Mouse (Mus musculus): Measurements from ENCODE around the gene Slc25a10. TPM values are rescaled to one million over a fixed set of nuclear protein-coding genes. Genes with fewer than 3 reads are reported as not detected.

The Slc25a10 gene
- polyA plus RNA-seq, 1 experiment from 2014 or later = 73.9 TPM

GRCm38 (mm10) chr11:120492024-120492877 lies 611 bp downstream of the Slc25a10 start:
- Histone ChIP-seq H3K27me3 (ENCODE audit: control insufficient read depth, insufficient read depth, low read length) (no peaks in the 10 kb centered on the region), H3K36me3 (ENCODE audit: control insufficient read depth, insufficient read depth, low read length) (peaks cover 18% of the 10 kb centered on the region), H3K4me3 (replicated peaks; ENCODE audit: low read length) (peak overlapping the region; percentile 96), H3K9me3 (replicated peaks; ENCODE audit: control insufficient read depth, low read length) (no peaks in the 10 kb centered on the region), H3K4me1 (ENCODE audit: control insufficient read depth, insufficient read depth, low read length) (peaks cover 27% of the 10 kb centered on the region), H3K4me2 (ENCODE audit: low read depth, low read length) (peak overlapping the region; percentile 89), H3K9ac (ENCODE audit: low read length) (peak overlapping the region; percentile 88), H3K27ac (ENCODE audit: low read length) (peak overlapping the region; percentile 89)
- WGBS = under 1% methylated on average over 48 of the region's 48 CpGs
- peak; percentile 8; the same call in 1 of the 2 replicates for ATAC-seq (ENCODE audit: insufficient read depth, low FRiP score)

GRCm38 (mm10) chr11:120492878-120493203 lies 1.2 kb downstream of the Slc25a10 start:
- Histone ChIP-seq H3K4me1 (ENCODE audit: control insufficient read depth, insufficient read depth, low read length) (peaks cover 27% of the 10 kb centered on the region), H3K36me3 (ENCODE audit: control insufficient read depth, insufficient read depth, low read length) (peaks cover 12% of the 10 kb centered on the region), H3K27me3 (ENCODE audit: control insufficient read depth, insufficient read depth, low read length) (no peaks in the 10 kb centered on the region), H3K27ac (ENCODE audit: low read length) (peak overlapping the region; percentile 89), H3K4me3 (replicated peaks; ENCODE audit: low read length) (peak overlapping the region; percentile 96), H3K9me3 (replicated peaks; ENCODE audit: control insufficient read depth, low read length) (no peaks in the 10 kb centered on the region), H3K9ac (ENCODE audit: low read length) (peak overlapping the region; percentile 88), H3K4me2 (ENCODE audit: low read depth, low read length) (peak overlapping the region; percentile 89)
- 21% methylated on average over 3 of the region's 3 CpGs for WGBS
- no peak for ATAC-seq (ENCODE audit: insufficient read depth, low FRiP score)

- H3K4me1 ChIP-seq (ENCODE audit: control insufficient read depth, insufficient read depth, low read length) = peaks cover 27% of the 10 kb centered on the region
- 47% methylated on average over 3 of the region's 3 CpGs for WGBS
- H3K9ac ChIP-seq (ENCODE audit: low read length) = peak overlapping the region; percentile 88
- H3K36me3 ChIP-seq (ENCODE audit: control insufficient read depth, insufficient read depth, low read length) = peaks cover 12% of the 10 kb centered on the region
- peak overlapping the region; percentile 89 for H3K4me2 ChIP-seq (ENCODE audit: low read depth, low read length)
- H3K9me3 ChIP-seq (replicated peaks; ENCODE audit: control insufficient read depth, low read length) = no peaks in the 10 kb centered on the region
- ATAC-seq (ENCODE audit: insufficient read depth, low FRiP score) = no peak
- no peaks in the 10 kb centered on the region for H3K27me3 ChIP-seq (ENCODE audit: control insufficient read depth, insufficient read depth, low read length)
- H3K4me3 ChIP-seq (replicated peaks; ENCODE audit: low read length) = peak overlapping the region; percentile 96
- peak overlapping the region; percentile 89 for H3K27ac ChIP-seq (ENCODE audit: low read length)
Observed at GRCm38 (mm10) chr11:120493351-120493750, 1.7 kb downstream of the Slc25a10 start.

- Histone ChIP-seq H3K9me3 (replicated peaks; ENCODE audit: control insufficient read depth, low read length) (no peaks in the 10 kb centered on the region), H3K4me2 (ENCODE audit: low read depth, low read length) (no peak overlapping the region), H3K27me3 (ENCODE audit: control insufficient read depth, insufficient read depth, low read length) (no peaks in the 10 kb centered on the region), H3K4me1 (ENCODE audit: control insufficient read depth, insufficient read depth, low read length) (peaks cover 27% of the 10 kb centered on the region), H3K36me3 (ENCODE audit: control insufficient read depth, insufficient read depth, low read length) (peaks cover 9% of the 10 kb centered on the region), H3K27ac (ENCODE audit: low read length) (no peak overlapping the region), H3K9ac (ENCODE audit: low read length) (no peak overlapping the region), H3K4me3 (replicated peaks; ENCODE audit: low read length) (no peak overlapping the region)
- no peak for ATAC-seq (ENCODE audit: insufficient read depth, low FRiP score)
- 82% methylated on average over 3 of the region's 3 CpGs for WGBS
Observed at GRCm38 (mm10) chr11:120493911-120494310, 2.3 kb downstream of the Slc25a10 start.

- Histone ChIP-seq H3K36me3 (ENCODE audit: control insufficient read depth, insufficient read depth, low read length) (peaks cover 9% of the 10 kb centered on the region), H3K9me3 (replicated peaks; ENCODE audit: control insufficient read depth, low read length) (no peaks in the 10 kb centered on the region), H3K27ac (ENCODE audit: low read length) (no peak overlapping the region), H3K4me3 (replicated peaks; ENCODE audit: low read length) (no peak overlapping the region), H3K9ac (ENCODE audit: low read length) (no peak overlapping the region), H3K4me1 (ENCODE audit: control insufficient read depth, insufficient read depth, low read length) (peaks cover 22% of the 10 kb centered on the region), H3K27me3 (ENCODE audit: control insufficient read depth, insufficient read depth, low read length) (no peaks in the 10 kb centered on the region), H3K4me2 (ENCODE audit: low read depth, low read length) (no peak overlapping the region)
- 92% methylated on average over 3 of the region's 3 CpGs for WGBS
- ATAC-seq (ENCODE audit: insufficient read depth, low FRiP score) = no peak
Observed at GRCm38 (mm10) chr11:120497436-120497835, 5.8 kb downstream of the Slc25a10 start.

GRCm38 (mm10) chr11:120498226-120498625 lies 6.6 kb downstream of the Slc25a10 start:
- no peak for ATAC-seq (ENCODE audit: insufficient read depth, low FRiP score)
- H3K36me3 ChIP-seq (ENCODE audit: control insufficient read depth, insufficient read depth, low read length) = peaks cover 9% of the 10 kb centered on the region
- H3K9me3 ChIP-seq (replicated peaks; ENCODE audit: control insufficient read depth, low read length) = no peaks in the 10 kb centered on the region
- no peak overlapping the region for H3K9ac ChIP-seq (ENCODE audit: low read length)
- H3K27me3 ChIP-seq (ENCODE audit: control insufficient read depth, insufficient read depth, low read length) = no peaks in the 10 kb centered on the region
- 91% methylated on average over 12 of the region's 12 CpGs for WGBS
- no peak overlapping the region for H3K4me3 ChIP-seq (replicated peaks; ENCODE audit: low read length)
- H3K4me2 ChIP-seq (ENCODE audit: low read depth, low read length) = no peak overlapping the region
- no peak overlapping the region for H3K27ac ChIP-seq (ENCODE audit: low read length)
- H3K4me1 ChIP-seq (ENCODE audit: control insufficient read depth, insufficient read depth, low read length) = peaks cover 17% of the 10 kb centered on the region

GRCm38 (mm10) chr11:120498891-120499290 lies 7.3 kb downstream of the Slc25a10 start:
- ATAC-seq (ENCODE audit: insufficient read depth, low FRiP score) = no peak
- Histone ChIP-seq H3K4me3 (replicated peaks; ENCODE audit: low read length) (no peak overlapping the region), H3K36me3 (ENCODE audit: control insufficient read depth, insufficient read depth, low read length) (peaks cover 9% of the 10 kb centered on the region), H3K9me3 (replicated peaks; ENCODE audit: control insufficient read depth, low read length) (no peaks in the 10 kb centered on the region), H3K9ac (ENCODE audit: low read length) (no peak overlapping the region), H3K27me3 (ENCODE audit: control insufficient read depth, insufficient read depth, low read length) (no peaks in the 10 kb centered on the region), H3K4me1 (ENCODE audit: control insufficient read depth, insufficient read depth, low read length) (peaks cover 11% of the 10 kb centered on the region; the same call in 1 of the 2 replicates), H3K4me2 (ENCODE audit: low read depth, low read length) (no peak overlapping the region), H3K27ac (ENCODE audit: low read length) (peak overlapping the region; percentile 86; the same call in 1 of the 2 replicates)
- WGBS = 85% methylated on average over 5 of the region's 5 CpGs

- ATAC-seq (ENCODE audit: insufficient read depth, low FRiP score) = peak; percentile 15; the same call in 1 of the 2 replicates
- no peak overlapping the region for H3K4me2 ChIP-seq (ENCODE audit: low read depth, low read length)
- no peaks in the 10 kb centered on the region for H3K27me3 ChIP-seq (ENCODE audit: control insufficient read depth, insufficient read depth, low read length)
- H3K4me1 ChIP-seq (ENCODE audit: control insufficient read depth, insufficient read depth, low read length) = peaks cover 10% of the 10 kb centered on the region; the same call in 1 of the 2 replicates
- peak overlapping the region; percentile 86 for H3K27ac ChIP-seq (ENCODE audit: low read length)
- H3K9me3 ChIP-seq (replicated peaks; ENCODE audit: control insufficient read depth, low read length) = no peaks in the 10 kb centered on the region
- H3K9ac ChIP-seq (ENCODE audit: low read length) = peak overlapping the region; percentile 20
- peaks cover 5% of the 10 kb centered on the region for H3K36me3 ChIP-seq (ENCODE audit: control insufficient read depth, insufficient read depth, low read length)
- H3K4me3 ChIP-seq (replicated peaks; ENCODE audit: low read length) = no peak overlapping the region
- WGBS = 67% methylated on average over 6 of the region's 6 CpGs
Observed at GRCm38 (mm10) chr11:120499894-120500293, 8.3 kb downstream of the Slc25a10 start.

GRCm38 (mm10) chr11:120500357-120500756 lies 8.7 kb downstream of the Slc25a10 start:
- H3K27me3 ChIP-seq (ENCODE audit: control insufficient read depth, insufficient read depth, low read length) = no peaks in the 10 kb centered on the region
- H3K9me3 ChIP-seq (replicated peaks; ENCODE audit: control insufficient read depth, low read length) = no peaks in the 10 kb centered on the region
- 15% methylated on average over 3 of the region's 3 CpGs for WGBS
- H3K4me1 ChIP-seq (ENCODE audit: control insufficient read depth, insufficient read depth, low read length) = peaks cover 10% of the 10 kb centered on the region; the same call in 1 of the 2 replicates
- peak; percentile 89; the same call in 1 of the 2 replicates for ATAC-seq (ENCODE audit: insufficient read depth, low FRiP score)
- H3K36me3 ChIP-seq (ENCODE audit: control insufficient read depth, insufficient read depth, low read length) = peaks cover 2% of the 10 kb centered on the region; the same call in 1 of the 2 replicates
- H3K27ac ChIP-seq (ENCODE audit: low read length) = peak overlapping the region; percentile 86
- peak overlapping the region; percentile 20 for H3K9ac ChIP-seq (ENCODE audit: low read length)
- no peak overlapping the region for H3K4me2 ChIP-seq (ENCODE audit: low read depth, low read length)
- H3K4me3 ChIP-seq (replicated peaks; ENCODE audit: low read length) = no peak overlapping the region

All from stomach, embryonic 16.5 days (tissue).